12 mouse cellular contexts compared by ENCODE assay signal in genomic region chr4:155571442-155571841, GRCm38 (mm10). TPM values are rescaled to one million over a fixed set of nuclear protein-coding genes. Genes with fewer than 3 reads are reported as not detected.
DNase-seq lines count a peak whose midpoint lies in the region; ATAC-seq and TF ChIP-seq lines count a peak whose summit lies in the region.
"Had no signal": no experiment of that assay in that cellular context is flagged by ENCODE, and none has a peak within 500 bp of the region (broad histone marks: within the 10 kb centered on the region; RNA-seq: fewer than 3 reads in every experiment).

No protein-coding gene starts in this region.

- no peak for TF ChIP-seq RAD21 in MEL (IDR thresholded peaks at IDR 0.05; ENCODE audit: low read depth, low read length)

- no peak for TF ChIP-seq CTCF in heart, adult 2 months (IDR thresholded peaks at IDR 0.05)
- TF ChIP-seq CTCF in MEL (IDR thresholded peaks at IDR 0.05 in 2 of 3, conservative IDR thresholded peaks at IDR 0.05 in 1 of 3; ENCODE audit: control insufficient read depth in 1 of 3, insufficient read depth in 1 of 3, low read depth in 2 of 3, low read length in 3 of 3, poor library complexity in 1 of 3, severe bottlenecking in 1 of 3), result no peak

- H3K4me2 ChIP-seq in myocyte (ENCODE audit: low read depth), result peak overlapping the region; percentile 64
- H3K4me2 ChIP-seq: limb, embryonic 12.5 days had no signal

- peaks cover 8% of the 10 kb centered on the region for H3K79me2 ChIP-seq in heart, adult 2 months (replicated peaks; ENCODE audit: control insufficient read depth, insufficient read depth, low read length)
- H3K79me2 ChIP-seq in MEL (ENCODE audit: control insufficient read depth, insufficient read depth, low read length, poor library complexity), result peaks cover 69% of the 10 kb centered on the region
- H3K79me2 ChIP-seq in myocyte (ENCODE audit: control insufficient read depth, insufficient read depth), result peaks cover 95% of the 10 kb centered on the region

- peak overlapping the region; percentile 38 for H3K27ac ChIP-seq in heart, adult 2 months
- peak overlapping the region; percentile 63 for H3K27ac ChIP-seq in MEL (ENCODE audit: control insufficient read depth, low read depth, low read length)
- H3K27ac ChIP-seq: limb, embryonic 12.5 days had no signal

- peaks cover 3% of the 10 kb centered on the region; the same call in 1 of the 2 replicates for H3K36me3 ChIP-seq in heart, adult 2 months (ENCODE audit: control insufficient read depth, insufficient read depth, low read length)
- H3K36me3 ChIP-seq in MEL (ENCODE audit: control insufficient read depth in 1 of 2, insufficient read depth in 2 of 2, low read length in 2 of 2) (peaks cover 2 to 39% of the 10 kb centered on the region in 2 experiments; a peak in 3 of 4 replicates), myocyte (ENCODE audit: control insufficient read depth, insufficient read depth) (peaks cover 4% of the 10 kb centered on the region)

- no peaks in the 10 kb centered on the region for H3K27me3 ChIP-seq in heart, adult 2 months (ENCODE audit: control insufficient read depth, insufficient read depth, low read length)
- H3K27me3 ChIP-seq in MEL (ENCODE audit: control insufficient read depth in 1 of 2, insufficient read depth in 2 of 2, low read length in 2 of 2) (no peaks in the 10 kb centered on the region), myocyte (ENCODE audit: control insufficient read depth, insufficient read depth, insufficient read length) (no peaks in the 10 kb centered on the region)
- H3K27me3 ChIP-seq: limb, embryonic 12.5 days had no signal

- no peak for DNase-seq in heart, adult 2 months
- DNase-seq in heart, postnatal 14 days, result no peak
- peak; percentile 83 for DNase-seq in MEL (ENCODE audit: low read depth, low spot score)
- DNase-seq in testis, postnatal 14 days (ENCODE audit: low spot score), result no peak
- DNase-seq in frontal cortex, postnatal 25 days (ENCODE audit: low spot score in 2 of 2), result no peak
- no peak for DNase-seq in urinary bladder, postnatal 4 days (ENCODE audit: low spot score in 2 of 2)
- DNase-seq: kidney, postnatal 10 days; thymus, adult 18-20 months had no signal

- intact Hi-C loops in heart, adult 2 months (cut with DNase I), result loop anchor here (10.0 kb wide), 1 partner anchor 207 kb away; the partner anchor contains the start of gene Prkcz
- intact Hi-C loops in heart, postnatal 14 days (cut with DNase I), result no loop called here

- H3ac ChIP-seq in myocyte (ENCODE audit: control insufficient read depth, insufficient read length), result no peak overlapping the region

- no peaks in the 10 kb centered on the region for H3K9me3 ChIP-seq in MEL (replicated peaks; ENCODE audit: insufficient read depth, low read length)
- H3K9me3 ChIP-seq: limb, embryonic 12.5 days had no signal

- H3K4me1 ChIP-seq in heart, adult 2 months (ENCODE audit: control insufficient read depth, insufficient read depth, low read length), result peaks cover 16% of the 10 kb centered on the region
- peaks cover 7 to 35% of the 10 kb centered on the region in 2 experiments for H3K4me1 ChIP-seq in MEL (ENCODE audit: control insufficient read depth in 1 of 2, insufficient read depth in 2 of 2, low read length in 2 of 2)

- H3K4me3 ChIP-seq in heart, adult 2 months, result no peak overlapping the region
- H3K4me3 ChIP-seq in MEL (ENCODE audit: control insufficient read depth in 1 of 2, insufficient read depth in 1 of 2, low read depth in 2 of 2, low read length in 2 of 2), result no peak overlapping the region
- H3K4me3 ChIP-seq in myocyte, result no peak overlapping the region
- H3K4me3 ChIP-seq: limb, embryonic 12.5 days had no signal

- no peak for TF ChIP-seq EP300 in heart, adult 2 months (IDR thresholded peaks at IDR 0.05; ENCODE audit: insufficient read depth, low read depth, low read length)
- TF ChIP-seq EP300 in MEL (IDR thresholded peaks at IDR 0.05; ENCODE audit: low read depth in 1 of 2, low read length in 2 of 2), result peak in 1 of 2 experiments; percentile 38; a peak in 2 of 4 replicates

- no peak for TF ChIP-seq POLR2A in heart, adult 2 months (IDR thresholded peaks at IDR 0.05; ENCODE audit: insufficient read depth, low read depth, low read length)
- TF ChIP-seq POLR2A in MEL (IDR thresholded peaks at IDR 0.05; ENCODE audit: control insufficient read depth in 1 of 2, insufficient read depth in 1 of 2, low read depth in 1 of 2, low read length in 2 of 2, poor library complexity in 1 of 2) (no peak), myocyte (IDR thresholded peaks at IDR 0.05; ENCODE audit: insufficient read length, low read depth) (no peak)

- 31% methylated on average over 2 of the region's 2 CpGs for WGBS in heart, adult 2 months

- H3K9ac ChIP-seq in heart, adult 2 months (ENCODE audit: low read depth, low read length), result no peak overlapping the region
- H3K9ac ChIP-seq in MEL (ENCODE audit: control insufficient read depth, low read depth, low read length, poor library complexity, severe bottlenecking), result no peak overlapping the region
- H3K9ac ChIP-seq: limb, embryonic 12.5 days had no signal

- ATAC-seq in inflammation-experienced regulatory T-cells, adult 6 months, result peak; percentile 15
- ATAC-seq: hindbrain, embryonic 16.5 days had no signal

TF ChIP-seq in MEL, 35 proteins besides CTCF, POLR2A, EP300 and RAD21:
- no peak for TF ChIP-seq NELFE (IDR thresholded peaks at IDR 0.05; ENCODE audit: low read depth, low read length)
- TF ChIP-seq GATA1 (IDR thresholded peaks at IDR 0.05; ENCODE audit: low read depth, low read length), result peak; percentile 62
- TF ChIP-seq ETS1 (IDR thresholded peaks at IDR 0.05; ENCODE audit: low read depth, low read length), result peak; percentile 26; the same call in 1 of the 2 replicates
- peak; percentile 28 for TF ChIP-seq TAL1 (IDR thresholded peaks at IDR 0.05; ENCODE audit: low read length)
- no peak for TF ChIP-seq JUND (IDR thresholded peaks at IDR 0.05; ENCODE audit: low read depth, low read length)

TF ChIP-seq in myocyte, 11 proteins besides CTCF, POLR2A, EP300 and RAD21:
- no peak for TF ChIP-seq SRF (IDR thresholded peaks at IDR 0.05; ENCODE audit: control insufficient read depth, insufficient read length, low read depth)
- TF ChIP-seq CEBPB (IDR thresholded peaks at IDR 0.05; ENCODE audit: insufficient read depth, poor library complexity, severe bottlenecking), result no peak
- no peak for TF ChIP-seq E2F4 (IDR thresholded peaks at IDR 0.05; ENCODE audit: insufficient read depth)
- TF ChIP-seq MYOD1 (IDR thresholded peaks at IDR 0.05; ENCODE audit: control insufficient read depth in 1 of 3, insufficient read length in 2 of 3, low read depth in 2 of 3), result no peak
- TF ChIP-seq REST (IDR thresholded peaks at IDR 0.05; ENCODE audit: insufficient read depth, insufficient read length), result no peak
- TF ChIP-seq USF1 (IDR thresholded peaks at IDR 0.05; ENCODE audit: low read depth), result no peak
- TF ChIP-seq MAX (IDR thresholded peaks at IDR 0.05; ENCODE audit: low read depth), result no peak
- no peak for TF ChIP-seq TCF12 (IDR thresholded peaks at IDR 0.05; ENCODE audit: insufficient read depth, poor library complexity, severe bottlenecking)
- TF ChIP-seq MYOG (IDR thresholded peaks at IDR 0.05; ENCODE audit: control insufficient read depth in 1 of 3, insufficient read depth in 1 of 3, insufficient read length in 2 of 3, low read depth in 2 of 3), result no peak
- no peak for TF ChIP-seq POLR2AphosphoS2 (IDR thresholded peaks at IDR 0.05; ENCODE audit: insufficient read length, low read depth)
- no peak for TF ChIP-seq TCF3 (IDR thresholded peaks at IDR 0.05; ENCODE audit: insufficient read length, low read depth)

RNA-seq across cellular contexts. Expression of gene Nadk, which starts 9.3 kb away (rescaled TPM):
- total RNA-seq in heart, adult 2 months (2021), result 10 to 100 TPM; 28.4 to 33.2 TPM
- polyA plus RNA-seq in heart, adult 2 months (2012; rRNA removed), result 42.0 and 49.5 TPM in 2 replicates
- total RNA-seq in heart, postnatal 14 days (2021), result 10 to 100 TPM; 36.6 to 36.7 TPM
- total RNA-seq in MEL (2012; rRNA removed), result 141 and 151 TPM in 2 replicates
- 100 to 1,000 TPM in 1 of 2 experiments, 10 to 100 TPM in 1; 53.2 to 258 TPM for polyA plus RNA-seq in MEL (2012; ENCODE audit: insufficient read depth in 1 of 2, insufficient read length in 2 of 2, low read depth in 1 of 2, low replicate concordance in 2 of 2, missing spikeins in 1 of 2)
- polyA plus RNA-seq in inflammation-experienced regulatory T-cells, adult 6 months (2017; shearing (Covaris generic)), result 10 to 100 TPM; 50.9 to 55.9 (median 53.2) TPM
- 83.0 TPM for polyA plus RNA-seq in myocyte (2012; fragmentation: generic; extraction: Trizol)

RNA-seq across cellular contexts. Expression of gene Slc35e2, which starts 29.8 kb away (rescaled TPM):
- 1 to 10 TPM; 6.3 to 8.2 TPM for total RNA-seq in heart, adult 2 months (2021)
- 4.1 and 7.2 TPM in 2 replicates for polyA plus RNA-seq in heart, adult 2 months (2012; rRNA removed)
- 10 to 100 TPM; 11.2 to 11.4 TPM for total RNA-seq in heart, postnatal 14 days (2021)
- 9.0 and 9.9 TPM in 2 replicates for total RNA-seq in MEL (2012; rRNA removed)
- polyA plus RNA-seq in MEL (2012; ENCODE audit: insufficient read depth in 1 of 2, insufficient read length in 2 of 2, low read depth in 1 of 2, low replicate concordance in 2 of 2, missing spikeins in 1 of 2), result 1 to 10 TPM in 1 of 2 experiments, not detected in 1; 6.4 TPM
- polyA plus RNA-seq in inflammation-experienced regulatory T-cells, adult 6 months (2017; shearing (Covaris generic)), result 1 to 10 TPM; 7.9 to 9.1 (median 8.5) TPM
- 3.7 TPM for polyA plus RNA-seq in myocyte (2012; fragmentation: generic; extraction: Trizol)

RNA-seq across cellular contexts. Expression of gene Cdk11b, which starts 53.2 kb away (rescaled TPM):
- 10 to 100 TPM; 29.3 to 30.2 TPM for total RNA-seq in heart, adult 2 months (2021)
- polyA plus RNA-seq in heart, adult 2 months (2012; rRNA removed), result 17.4 and 20.5 TPM in 2 replicates
- total RNA-seq in heart, postnatal 14 days (2021), result 10 to 100 TPM; 25.8 to 28.9 TPM
- 47.9 and 56.6 TPM in 2 replicates for total RNA-seq in MEL (2012; rRNA removed)
- polyA plus RNA-seq in MEL (2012; ENCODE audit: insufficient read depth in 1 of 2, insufficient read length in 2 of 2, low read depth in 1 of 2, low replicate concordance in 2 of 2, missing spikeins in 1 of 2) (100 to 1,000 TPM; 113 to 249 TPM), myocyte (2012; fragmentation: generic; extraction: Trizol) (47.7 TPM)
- 100 to 1,000 TPM in 2 of 3 experiments, 10 to 100 TPM in 1; 75.2 to 139 (median 116) TPM for polyA plus RNA-seq in inflammation-experienced regulatory T-cells, adult 6 months (2017; shearing (Covaris generic))
